Mouse (Mus musculus): ENCODE data around the gene Trp53. TPM values are rescaled to one million over a fixed set of nuclear protein-coding genes. Genes with fewer than 3 reads are reported as not detected.
"Not testable (repeated sequence)": the region's sequence is repeated elsewhere in the genome, so short reads cannot be mapped to it uniquely, and the experiment has no call there.

The Trp53 gene
- total RNA-seq, 4 experiments from 2014 or later = 12.6 to 17.2 (median 13.8) TPM

GRCm38 (mm10) chr11:69624339-69624738, 44.2 kb downstream of the Trp53 start:
- DNase-seq (ENCODE audit: low spot score in 2 of 2) = not testable (repeated sequence)

- DNase-seq (ENCODE audit: low spot score in 2 of 2) = peak in 1 of 2 experiments; percentile 46
Measured at GRCm38 (mm10) chr11:69628286-69628685, 48.1 kb downstream of the Trp53 start.

- DNase-seq (ENCODE audit: low spot score in 2 of 2) = no peak
Measured at GRCm38 (mm10) chr11:69629802-69630201, 49.6 kb downstream of the Trp53 start.

- peak; percentile 100 for DNase-seq (ENCODE audit: low spot score in 2 of 2)
Measured at GRCm38 (mm10) chr11:69632284-69633089, 52.3 kb downstream of the Trp53 start, which contains the start of gene Fxr2. Fxr2 (plus strand) TSS chr11:69632990.

GRCm38 (mm10) chr11:69633128-69633866, 53.1 kb downstream of the Trp53 start:
- peak; percentile 54 to 63 for DNase-seq (ENCODE audit: low spot score in 2 of 2)

- DNase-seq (ENCODE audit: low spot score in 2 of 2) = no peak
Measured at GRCm38 (mm10) chr11:69635471-69635870, 55.3 kb downstream of the Trp53 start.

Small RNA genes within 50 kb of the gene (microRNA-seq; reads per million reads assigned to microRNA genes)
- not detected for gene Mir467f

Other genes starting within 250 kb of the Trp53 start
- gene Rnf227, start 239.9 kb upstream of the Trp53 start, total RNA-seq (2022) = under 1 TPM in 1 of 4 experiments, not detected in 3; 0.22 TPM
- 1 to 10 TPM; 4.2 to 9.0 (median 5.5) TPM for gene Chd3, start 211.0 kb upstream of the Trp53 start, total RNA-seq (2022)
- gene Naa38, start 184.9 kb upstream of the Trp53 start, total RNA-seq (2022) = 10 to 100 TPM; 73.2 to 78.1 (median 75.7) TPM
- gene Cyb5d1, start 184.7 kb upstream of the Trp53 start, total RNA-seq (2022) = 10 to 100 TPM; 33.2 to 38.0 (median 36.7) TPM
- gene Tmem88, start 182.1 kb upstream of the Trp53 start, total RNA-seq (2022) = 1 to 10 TPM; 4.1 to 4.6 (median 4.1) TPM
- 10 to 100 TPM; 19.1 to 22.9 (median 20.8) TPM for gene Kdm6b, start 166.7 kb upstream of the Trp53 start, total RNA-seq (2022)
- under 1 TPM in 3 of 4 experiments, not detected in 1; 0.02 to 0.68 (median 0.05) TPM for gene Dnah2, start 31.2 kb upstream of the Trp53 start, total RNA-seq (2022)
- under 1 TPM; 0.31 to 0.46 (median 0.35) TPM for gene Efnb3, start 20.2 kb upstream of the Trp53 start, total RNA-seq (2022)
- gene Wrap53, start 104 bp upstream of the Trp53 start, total RNA-seq (2022) = 1 to 10 TPM; 3.3 to 4.4 (median 3.7) TPM
- gene Atp1b2, start 25.6 kb downstream of the Trp53 start, total RNA-seq (2022) = 100 to 1,000 TPM; 333 to 372 (median 353) TPM
- not detected for gene Shbg, start 37.5 kb downstream of the Trp53 start, total RNA-seq (2022)
- 1 to 10 TPM; 1.4 to 3.8 (median 2.7) TPM for gene Sat2, start 41.7 kb downstream of the Trp53 start, total RNA-seq (2022)
- 100 to 1,000 TPM; 104 to 114 (median 108) TPM for gene Fxr2, start 52.6 kb downstream of the Trp53 start, total RNA-seq (2022)
- gene Sox15, start 75.0 kb downstream of the Trp53 start, total RNA-seq (2022) = not detected
- gene Mpdu1, start 82.3 kb downstream of the Trp53 start, total RNA-seq (2022) = 1 to 10 TPM; 7.3 to 8.8 (median 8.3) TPM
- gene Cd68, start 85.8 kb downstream of the Trp53 start, total RNA-seq (2022) = 1 to 10 TPM in 3 of 4 experiments, under 1 TPM in 1; 0.73 to 3.7 (median 1.4) TPM
- gene Eif4a1, start 92.1 kb downstream of the Trp53 start, total RNA-seq (2022) = 100 to 1,000 TPM in 1 of 4 experiments, 10 to 100 TPM in 3; 81.9 to 109 (median 91.5) TPM
- gene Senp3, start 101.7 kb downstream of the Trp53 start, total RNA-seq (2022) = 10 to 100 TPM; 25.7 to 29.4 (median 28.3) TPM
- gene Tnfsf13, start 105.4 kb downstream of the Trp53 start, total RNA-seq (2022) = under 1 TPM in 3 of 4 experiments, not detected in 1; 0.48 to 0.56 (median 0.54) TPM
- 1 to 10 TPM; 6.0 to 9.0 (median 7.1) TPM for gene Tnfsf12, start 115.5 kb downstream of the Trp53 start, total RNA-seq (2022)
- 1 to 10 TPM; 1.3 to 1.7 (median 1.6) TPM for gene Tnfsfm13, start 115.7 kb downstream of the Trp53 start, total RNA-seq (2022)
- gene Polr2a, start 178.3 kb downstream of the Trp53 start, total RNA-seq (2022) = 10 to 100 TPM; 27.8 to 38.4 (median 35.3) TPM
- not detected for gene Slc35g3, start 181.6 kb downstream of the Trp53 start, total RNA-seq (2022)
- gene Zbtb4, start 185.6 kb downstream of the Trp53 start, total RNA-seq (2022) = 10 to 100 TPM; 35.6 to 40.3 (median 38.5) TPM
- 10 to 100 TPM; 25.2 to 33.8 (median 28.9) TPM for gene Chrnb1, start 215.6 kb downstream of the Trp53 start, total RNA-seq (2022)
- 1 to 10 TPM; 2.5 to 5.8 (median 4.0) TPM for gene Fgf11, start 221.5 kb downstream of the Trp53 start, total RNA-seq (2022)
- gene Tmem102, start 225.3 kb downstream of the Trp53 start, total RNA-seq (2022) = under 1 TPM; 0.17 to 0.31 (median 0.24) TPM
- not detected for gene Gm39566, start 234.9 kb downstream of the Trp53 start, total RNA-seq (2022)
- gene Spem2, start 238.1 kb downstream of the Trp53 start, total RNA-seq (2022) = not detected
- gene Spem1, start 241.8 kb downstream of the Trp53 start, total RNA-seq (2022) = not detected